In the genomic region with DNA sequence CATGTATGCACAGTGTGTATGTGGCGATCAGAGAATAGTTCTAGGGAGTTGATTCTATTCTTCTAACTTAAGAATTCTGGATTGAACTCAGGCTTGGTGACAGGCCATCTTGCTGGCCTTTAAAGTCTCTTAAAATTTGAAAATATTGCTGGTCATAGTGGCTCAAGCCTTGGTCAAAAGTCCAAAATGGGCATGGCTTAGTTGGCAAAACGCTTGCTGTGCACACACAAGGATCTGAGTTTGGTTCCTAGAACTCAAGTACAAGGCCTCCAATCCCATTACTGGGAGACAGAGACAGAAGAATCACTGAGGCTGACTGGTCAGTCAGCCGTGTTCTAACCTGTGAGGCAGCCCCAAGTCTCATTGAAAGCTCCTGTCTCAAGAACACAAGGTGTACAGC, we compare ENCODE assay signal across 18 mouse cellular contexts. TPM values are rescaled to one million over a fixed set of nuclear protein-coding genes. Genes with fewer than 3 reads are reported as not detected.
A peak's percentile ranks its signal among the peaks of the same experiment; 100 is the strongest.
DNase-seq lines count a peak whose midpoint lies in the region; TF ChIP-seq lines count a peak whose summit lies in the region.
"Had no signal": no experiment of that assay in that cellular context is flagged by ENCODE, and none has a peak within 500 bp of the region (broad histone marks: within the 10 kb centered on the region; RNA-seq: fewer than 3 reads in every experiment).

No protein-coding gene starts in this region.

- no peak for DNase-seq in gastrocnemius, adult 2 months
- no peak for DNase-seq in gastrocnemius, postnatal 4 days (ENCODE audit: low spot score in 2 of 2)
- peak; percentile 28 for DNase-seq in kidney, adult 9 months
- no peak for DNase-seq in kidney, postnatal 10 days
- DNase-seq: adrenal gland, adult 8-10 months; adrenal gland, postnatal 25 days; cerebellum, adult 11 months; cerebellum, adult 18-20 months; cerebellum, adult 8-10 months; cerebellum, adult 9-11 months; cerebellum, postnatal 14 days; cerebellum, postnatal 36 days; embryo, embryonic 11 days had no signal

- TF ChIP-seq CTCF in gastrocnemius, adult 2 months (IDR thresholded peaks at IDR 0.05) = no peak

- peak overlapping the region; percentile 29; the same call in 1 of the 2 replicates for H3K27ac ChIP-seq in gastrocnemius, adult 2 months
- H3K27ac ChIP-seq: embryonic facial prominence, embryonic 13.5 days; embryonic facial prominence, embryonic 15.5 days; forebrain, embryonic 10.5 days; forebrain, embryonic 12.5 days had no signal

- no peak overlapping the region for H3K4me3 ChIP-seq in gastrocnemius, adult 2 months
- H3K4me3 ChIP-seq: embryonic facial prominence, embryonic 13.5 days; embryonic facial prominence, embryonic 15.5 days; erythroblast, embryonic 14.5 days; forebrain, embryonic 10.5 days; forebrain, embryonic 12.5 days had no signal

- intact Hi-C loops in gastrocnemius, adult 2 months (cut with DNase I) = no loop called here

RNA-seq across cellular contexts. Expression of a gene that starts 18.5 kb away (rescaled TPM):
- total RNA-seq in gastrocnemius, adult 2 months (2021) = 100 to 1,000 TPM; 138 to 169 TPM
- total RNA-seq in gastrocnemius, postnatal 4 days (2021) = 100 to 1,000 TPM; 126 to 134 TPM

RNA-seq across cellular contexts. Expression of a gene that starts 29.9 kb away (rescaled TPM):
- under 1 TPM; 0.20 to 0.42 TPM for total RNA-seq in gastrocnemius, adult 2 months (2021)
- total RNA-seq in gastrocnemius, postnatal 4 days (2021) = 10 to 100 TPM; 11.7 to 13.1 TPM

Comparison
In these comparisons a context has a peak if more than half of its experiments do, and no peak if none do; other contexts are left out.
1. RNA of a gene that starts 29.9 kb away (total RNA-seq): 11.7 to 13.1 TPM in gastrocnemius, postnatal 4 days; 0.20 to 0.42 TPM in gastrocnemius, adult 2 months; every median in the first group is over 4 times any median in the second.